In genomic region chr4:111442435-111443238, GRCm38 (mm10) we compare ENCODE assay signal across 8 mouse cellular contexts. TPM values are rescaled to one million over a fixed set of nuclear protein-coding genes. Genes with fewer than 3 reads are reported as not detected.
DNase-seq lines count a peak whose midpoint lies in the region; ATAC-seq lines count a peak whose summit lies in the region.

No protein-coding gene starts in this region.

- ATAC-seq in hematopoietic stem cell, adult 5-6 weeks (replicated peaks in 1 of 2; ENCODE audit: insufficient read depth in 1 of 2, low FRiP score in 2 of 2, low TSS enrichment in 1 of 2, low read depth in 1 of 2, poor library complexity in 2 of 2, severe bottlenecking in 2 of 2) = peak; percentile 65 to 76
- ATAC-seq in megakaryocyte, adult 5-6 weeks (ENCODE audit: poor library complexity, severe bottlenecking) = peak; percentile 53

- DNase-seq in heart, adult 8-10 months (ENCODE audit: low spot score) = peak; percentile 74
- DNase-seq in heart, postnatal 25 days (ENCODE audit: low spot score) = no peak
- peak; percentile 59 to 63 for DNase-seq in B cell, adult 2 months
- peak; percentile 36 for DNase-seq in adrenal gland, postnatal 25 days
- DNase-seq in embryo, embryonic 10.5 days (ENCODE audit: low spot score) = no peak
- no peak for DNase-seq in left cerebral cortex, adult 11 months (ENCODE audit: low spot score)

- intact Hi-C loops in heart, postnatal 25 days (cut with DNase I) = no loop called here

RNA-seq across cellular contexts. Expression of gene Bend5, which starts 27.8 kb away (rescaled TPM):
- 1 to 10 TPM; 5.8 to 9.2 (median 7.8) TPM for total RNA-seq in heart, adult 8-10 months (2022)
- 1 to 10 TPM; 5.1 to 6.3 TPM for total RNA-seq in heart, postnatal 25 days (2021)
- total RNA-seq in adrenal gland, postnatal 25 days (2021) = 11.7 and 12.8 TPM in 2 replicates
- total RNA-seq in hematopoietic stem cell, adult 5-6 weeks (2017) = 19.4 and 19.7 TPM in 2 replicates
- total RNA-seq in megakaryocyte, adult 5-6 weeks (2015) = not detected in 2 replicates
- not detected in 2 replicates for total RNA-seq in megakaryocyte, adult 5-6 weeks (2017)

Comparison
In these comparisons a context has a peak if more than half of its experiments do, and no peak if none do; other contexts are left out.
1. DNase-seq: peak in heart, adult 8-10 months (single experiment), B cell, adult 2 months (2 of 2) and adrenal gland, postnatal 25 days (single experiment); none in heart, postnatal 25 days (single experiment), embryo, embryonic 10.5 days (single experiment) and left cerebral cortex, adult 11 months (single experiment).
2. RNA of gene Bend5, which starts 27.8 kb away (total RNA-seq): 19.4 to 19.7 TPM in hematopoietic stem cell, adult 5-6 weeks, 11.7 to 12.8 TPM in adrenal gland, postnatal 25 days, 5.8 to 9.2 TPM in heart, adult 8-10 months and 5.1 to 6.3 TPM in heart, postnatal 25 days; not detected in megakaryocyte, adult 5-6 weeks; every median in the first group is over 4 times any median in the second.